Mouse (Mus musculus) embryonic facial prominence, embryonic 14.5 days (tissue): ENCODE results near the gene Spata32. TPM values are rescaled to one million over a fixed set of nuclear protein-coding genes. Genes with fewer than 3 reads are reported as not detected.

ENCODE experiments used
- ATAC-seq: fragments of 200-750 bp; cut with Nextera tagmentation; 2 replicates; pipeline ENCODE4 v1.8.0; 2017; ENCODE audit warnings: low read depth, moderate number of reproducible peaks, moderate TSS enrichment
- DNase-seq: peaks from one replicate; pipeline ENCODE4 v3.0.0-alpha.2; 2015; ENCODE audit warnings: low spot score
- H3K27ac ChIP-seq: fragments of 300-500 bp; sonication (generic); replicated peaks from 2 replicates; pipeline ENCODE4 v1.5.1; 2014; ENCODE audit warnings: low read depth, mild to moderate bottlenecking, low read length, moderate library complexity
- H3K27me3 ChIP-seq: fragments of 300-500 bp; sonication (generic); replicated peaks from 2 replicates; pipeline ENCODE4 v1.6.1; 2014; ENCODE audit warnings: low read length; ENCODE audit not compliant: control insufficient read depth, insufficient read depth
- H3K36me3 ChIP-seq: fragments of 300-500 bp; sonication (generic); 2 replicates; pipeline ENCODE4 v1.6.1; 2014; ENCODE audit warnings: low read length, mixed read lengths; ENCODE audit not compliant: control insufficient read depth, insufficient read depth
- H3K4me1 ChIP-seq: fragments of 300-500 bp; sonication (generic); 2 replicates; pipeline ENCODE4 v1.6.1; 2014; ENCODE audit warnings: antibody characterized with exemption, low read length; ENCODE audit not compliant: control insufficient read depth, insufficient read depth
- H3K4me2 ChIP-seq: fragments of 300-500 bp; sonication (generic); 2 replicates; pipeline ENCODE4 v1.6.1; 2014; ENCODE audit warnings: low read depth, mild to moderate bottlenecking, low read length, moderate library complexity, mixed read lengths
- H3K4me3 ChIP-seq: fragments of 300-500 bp; sonication (generic); 2 replicates; pipeline ENCODE4 v1.5.1; 2014; ENCODE audit warnings: low read depth, mild to moderate bottlenecking, low read length
- H3K9ac ChIP-seq: fragments of 300-500 bp; sonication (generic); 2 replicates; pipeline ENCODE4 v1.6.1; 2014; ENCODE audit warnings: low read depth, mild to moderate bottlenecking, low read length, moderate library complexity, mixed read lengths
- H3K9me3 ChIP-seq: fragments of 300-500 bp; sonication (generic); 2 replicates; pipeline ENCODE4 v1.6.1; 2016; ENCODE audit warnings: low read length; ENCODE audit not compliant: control insufficient read depth
- WGBS: fragments of 180-500 bp; shearing (Covaris S2); extraction: QIAGEN DNeasy Blood & Tissue Kit; methylation state at CpG from one replicate; pipeline ENCODE4 v1.1.7; 2014; 5-methylcytosine and 5-hydroxymethylcytosine counted together
- polyA plus RNA-seq: library from polyadenylated mRNA; unstranded; fragments of >200 nt; fragmentation: Nextera tagmentation; extraction: Ambion mirVana; gene quantifications from 2 replicates; pipeline ENCODE4 v1.2.1, GENCODE M21; 2014

The Spata32 gene
- polyA plus RNA-seq, 1 experiment from 2014 or later: not detected

DNA sequence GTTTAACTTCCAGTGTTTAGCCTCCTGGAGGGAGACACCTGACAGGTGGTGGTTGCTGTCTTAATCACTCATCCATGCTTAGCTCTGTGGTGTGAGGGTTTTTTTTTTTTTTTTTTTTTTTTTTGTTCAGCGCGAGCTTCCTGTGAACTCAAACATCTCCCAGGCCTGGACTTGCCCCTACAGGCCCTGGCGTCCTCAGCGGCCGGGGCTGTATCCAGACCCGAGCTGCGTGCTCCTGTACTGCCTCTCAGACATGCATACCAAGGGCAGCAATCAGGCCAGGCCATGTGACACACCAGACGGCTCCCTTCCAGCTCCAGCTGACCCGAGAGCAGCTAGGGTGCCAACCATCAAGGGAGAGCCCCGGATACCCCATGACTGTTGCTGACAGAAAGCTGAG, 18.7 kb upstream of the Spata32 start:
- DNase-seq (no peak), ATAC-seq (no peak; the same call in 1 of the 2 replicates)
- Histone ChIP-seq H3K36me3 (peaks cover 47% of the 10 kb centered on the region), H3K4me1 (0 out of 2 replicates have a peak, but pooled peaks cover 3% of the 10 kb centered on the region), H3K9me3 (no peaks in the 10 kb centered on the region), H3K27me3 (no peaks in the 10 kb centered on the region), H3K9ac (no peak overlapping the region), H3K4me2 (no peak overlapping the region), H3K27ac (no peak overlapping the region), H3K4me3 (no peak overlapping the region)
- 74% methylated on average over 10 of the region's 10 CpGs for WGBS

DNA sequence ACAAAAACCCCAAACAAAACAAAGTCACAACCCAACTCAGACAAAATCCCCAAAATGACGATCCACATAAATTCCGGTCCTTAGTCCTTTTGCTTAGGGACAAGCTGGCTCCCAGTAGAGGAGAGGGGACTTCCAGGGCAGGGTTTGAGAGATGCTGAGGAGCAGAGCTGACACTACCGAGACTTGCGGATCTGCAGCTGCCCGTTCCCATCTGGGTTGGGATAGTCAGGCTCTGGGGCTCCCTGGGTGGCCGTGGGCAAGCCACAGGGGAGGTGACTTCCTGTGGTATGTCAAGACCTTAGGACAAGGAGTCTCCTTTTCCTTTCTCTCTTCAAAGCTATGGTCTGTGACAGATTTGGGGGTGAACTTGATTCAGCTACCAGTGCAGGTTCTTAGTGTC, 18.2 kb upstream of the Spata32 start:
- WGBS: 69% methylated on average over 6 of the region's 6 CpGs
- DNase-seq: no peak
- Histone ChIP-seq H3K9me3 (no peaks in the 10 kb centered on the region), H3K9ac (no peak overlapping the region), H3K36me3 (peaks cover 51% of the 10 kb centered on the region), H3K27ac (no peak overlapping the region), H3K4me1 (no peaks in the 10 kb centered on the region), H3K27me3 (no peaks in the 10 kb centered on the region), H3K4me2 (no peak overlapping the region), H3K4me3 (no peak overlapping the region)
- no peak for ATAC-seq

DNA sequence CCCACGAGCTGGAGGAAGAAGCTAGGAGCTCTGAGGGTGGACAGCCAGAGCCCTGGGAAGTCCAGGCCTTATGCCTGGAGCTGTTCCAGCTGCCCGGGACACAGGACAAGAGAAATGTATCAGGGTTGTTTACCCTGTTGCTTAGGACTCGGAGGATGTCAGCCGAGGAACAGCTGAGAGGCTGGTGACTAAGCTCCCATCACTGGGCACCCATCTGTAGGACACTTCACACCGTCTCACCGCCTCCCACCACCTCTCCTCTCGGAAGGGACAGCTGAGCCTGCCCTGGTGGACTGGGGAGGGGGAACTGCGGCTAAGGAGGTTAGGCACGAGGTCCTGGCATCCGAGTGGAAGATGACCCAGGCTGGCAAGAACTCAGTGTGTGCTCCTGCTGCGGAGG, 17.5 kb upstream of the Spata32 start:
- ATAC-seq: peak; percentile 34
- no peaks in the 10 kb centered on the region for H3K9me3 ChIP-seq
- WGBS: 64% methylated on average over 11 of the region's 11 CpGs

DNA sequence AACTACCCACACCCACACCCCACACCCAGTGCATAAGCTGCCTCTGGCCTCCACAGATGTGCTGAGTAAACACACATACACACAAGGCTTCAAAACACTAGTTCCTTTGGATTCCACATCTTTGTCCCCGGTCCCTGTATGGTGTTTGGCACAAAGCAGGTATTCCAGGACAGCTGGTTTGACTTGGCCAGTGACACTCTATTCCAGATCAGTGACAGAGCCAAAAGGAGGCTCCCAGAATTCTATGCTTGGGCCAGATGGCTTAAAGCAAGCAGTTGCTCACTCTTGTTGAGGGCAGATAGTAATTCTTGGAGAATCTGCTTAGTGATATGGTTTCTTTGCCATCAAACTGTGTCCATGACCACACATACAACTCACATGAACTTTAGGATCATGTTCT, 16.2 kb upstream of the Spata32 start:
- H3K27ac ChIP-seq: no peak overlapping the region
- no peak for ATAC-seq
- no peak overlapping the region for H3K4me3 ChIP-seq
- H3K9me3 ChIP-seq: 0 out of 2 replicates have a peak, but pooled peaks cover 5% of the 10 kb centered on the region
- peaks cover 62% of the 10 kb centered on the region for H3K36me3 ChIP-seq
- DNase-seq: no peak
- no peak overlapping the region for H3K4me2 ChIP-seq
- no peaks in the 10 kb centered on the region for H3K27me3 ChIP-seq
- no peaks in the 10 kb centered on the region for H3K4me1 ChIP-seq
- no peak overlapping the region for H3K9ac ChIP-seq
- 57% methylated on average over 1 of the region's 1 CpGs for WGBS

More for the DNA sequence above, 17.5 kb upstream of the Spata32 start:
- Histone ChIP-seq H3K4me1 (no peaks in the 10 kb centered on the region), H3K9ac (no peak overlapping the region), H3K27ac (no peak overlapping the region), H3K4me2 (no peak overlapping the region), H3K4me3 (no peak overlapping the region), H3K27me3 (no peaks in the 10 kb centered on the region), H3K36me3 (peaks cover 58% of the 10 kb centered on the region)
- peak; percentile 41 for DNase-seq

DNA sequence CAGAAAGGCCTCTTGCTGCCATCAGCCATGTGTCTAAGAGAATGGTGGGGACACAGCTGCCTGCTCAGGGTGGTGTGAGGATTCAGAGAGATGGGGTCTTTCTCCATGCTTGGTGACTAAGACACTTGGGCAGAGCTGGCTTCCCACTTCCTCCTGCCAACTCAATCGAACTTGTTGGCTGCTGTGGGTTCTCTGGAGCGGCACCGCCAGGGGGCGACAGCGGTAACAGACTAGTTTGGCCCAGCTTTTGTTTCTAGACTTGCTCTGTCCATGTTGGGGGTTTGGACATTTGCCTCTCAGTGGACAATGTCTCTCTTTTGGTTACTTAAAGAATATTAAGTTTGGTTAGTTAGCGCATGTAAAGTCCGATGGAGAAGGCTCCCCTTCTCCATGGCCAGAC, 14.7 kb upstream of the Spata32 start:
- Histone ChIP-seq H3K27me3 (no peaks in the 10 kb centered on the region), H3K9ac (no peak overlapping the region), H3K27ac (no peak overlapping the region), H3K9me3 (0 out of 2 replicates have a peak, but pooled peaks cover 6% of the 10 kb centered on the region), H3K4me3 (no peak overlapping the region), H3K36me3 (peaks cover 61% of the 10 kb centered on the region), H3K4me1 (no peaks in the 10 kb centered on the region), H3K4me2 (no peak overlapping the region)
- WGBS: 33% methylated on average over 7 of the region's 7 CpGs
- DNase-seq (peak; percentile 67), ATAC-seq (no peak)

DNA sequence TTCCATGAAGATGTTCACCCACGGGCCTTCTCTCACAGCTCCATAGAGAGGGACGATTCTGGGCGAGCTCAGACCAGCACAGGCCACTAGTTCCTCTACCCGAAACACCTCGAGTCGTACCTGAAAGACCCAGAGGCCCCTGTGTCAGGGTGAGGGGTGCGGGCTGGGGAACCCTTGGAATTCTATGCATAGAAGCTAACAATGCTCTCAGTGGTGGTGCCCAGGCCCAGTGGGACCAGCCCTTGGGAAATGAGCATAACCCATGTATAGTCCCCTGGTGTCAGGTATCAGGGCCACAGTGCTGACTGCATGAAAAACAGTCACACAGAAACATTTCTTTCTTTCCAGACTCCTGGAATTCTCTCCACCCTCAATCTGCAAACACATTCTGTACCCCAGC, 13.1 kb upstream of the Spata32 start:
- ATAC-seq (no peak), DNase-seq (no peak)
- H3K4me2 ChIP-seq: no peak overlapping the region
- whole genome bisulfite sequencing: 89% methylated on average over 7 of the region's 7 CpGs
- no peak overlapping the region for H3K27ac ChIP-seq
- no peak overlapping the region for H3K9ac ChIP-seq
- H3K4me1 ChIP-seq: no peaks in the 10 kb centered on the region
- H3K36me3 ChIP-seq: peaks cover 61% of the 10 kb centered on the region
- no peaks in the 10 kb centered on the region for H3K27me3 ChIP-seq
- H3K9me3 ChIP-seq: 0 out of 2 replicates have a peak, but pooled peaks cover 6% of the 10 kb centered on the region
- no peak overlapping the region for H3K4me3 ChIP-seq

DNA sequence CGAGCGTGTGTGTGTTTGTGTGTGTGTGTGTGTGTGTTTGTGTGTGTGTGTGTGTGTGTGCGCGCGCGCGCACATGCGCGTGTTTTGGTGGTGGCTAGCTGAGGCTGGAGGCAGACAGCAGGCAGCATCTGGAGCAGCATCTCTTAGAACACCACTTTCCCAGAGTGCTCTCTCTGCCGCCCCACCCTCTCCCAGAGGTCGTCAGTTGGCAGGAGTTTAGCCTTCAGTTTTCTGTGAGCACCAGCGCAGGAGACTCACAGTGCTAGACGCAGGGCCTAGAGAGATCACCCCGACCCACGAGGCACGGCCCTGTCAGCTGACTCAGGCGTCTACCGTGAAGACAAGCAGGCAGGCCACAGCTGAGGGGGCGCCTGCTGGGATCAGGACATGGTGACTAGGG, 12.4 kb upstream of the Spata32 start:
- Histone ChIP-seq H3K27ac (no peak overlapping the region), H3K4me1 (no peaks in the 10 kb centered on the region), H3K36me3 (peaks cover 62% of the 10 kb centered on the region), H3K4me3 (no peak overlapping the region), H3K4me2 (no peak overlapping the region), H3K9me3 (0 out of 2 replicates have a peak, but pooled peaks cover 6% of the 10 kb centered on the region), H3K27me3 (no peaks in the 10 kb centered on the region), H3K9ac (no peak overlapping the region)
- ATAC-seq: no peak
- 80% methylated on average over 19 of the region's 19 CpGs for WGBS
- no peak for DNase-seq

DNA sequence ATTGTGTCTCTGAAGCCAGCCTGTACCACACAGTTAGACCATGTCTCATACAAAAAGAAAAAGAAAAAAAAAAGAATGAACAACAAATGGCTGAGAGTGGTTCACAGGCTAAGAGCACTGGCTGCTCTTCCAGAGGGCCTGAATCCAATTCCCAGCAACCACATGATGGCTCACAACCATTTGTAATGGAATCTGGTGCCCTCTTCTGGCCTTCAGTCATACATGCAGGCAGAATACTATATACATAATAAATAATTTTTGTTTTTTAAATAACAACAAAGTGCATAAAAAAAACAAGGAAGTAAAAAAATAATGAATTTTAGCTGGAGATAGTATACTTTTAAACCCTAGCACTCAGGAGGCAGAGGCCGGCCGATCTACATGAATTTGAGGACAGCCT, 11.4 kb upstream of the Spata32 start:
- ATAC-seq: no peak
- Histone ChIP-seq H3K4me1 (no peaks in the 10 kb centered on the region), H3K27ac (no peak overlapping the region), H3K36me3 (peaks cover 68% of the 10 kb centered on the region), H3K9me3 (0 out of 2 replicates have a peak, but pooled peaks cover 6% of the 10 kb centered on the region), H3K9ac (no peak overlapping the region), H3K4me3 (no peak overlapping the region), H3K27me3 (no peaks in the 10 kb centered on the region), H3K4me2 (no peak overlapping the region)
- WGBS: 100% methylated on average over 2 of the region's 2 CpGs
- DNase-seq: no peak

DNA sequence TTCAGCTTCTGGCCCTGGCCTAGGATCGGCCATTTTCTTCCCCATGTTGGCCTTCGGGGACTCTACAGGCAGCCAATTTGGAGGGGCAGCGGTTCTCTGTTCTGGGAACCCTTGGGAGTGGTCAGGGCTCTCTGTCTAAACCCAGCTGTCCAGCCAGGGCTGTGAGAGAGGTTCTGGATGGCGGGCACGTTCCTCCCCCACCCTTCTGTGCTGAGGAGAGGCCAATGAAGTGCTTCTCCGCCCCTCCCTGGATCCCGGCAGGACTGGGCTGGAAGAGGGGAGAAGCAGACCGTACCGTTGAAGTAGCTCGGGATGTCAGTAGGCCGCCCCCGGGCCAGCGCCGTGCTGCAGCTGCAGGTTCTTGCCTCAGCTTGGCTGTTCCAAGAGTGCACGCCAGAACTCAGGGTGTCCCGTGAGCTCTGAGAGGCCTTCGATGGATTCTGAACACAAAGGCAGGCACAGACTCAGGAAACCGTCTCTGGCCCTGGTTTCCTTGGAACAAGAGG, 5.8 kb upstream of the Spata32 start:
- 50% methylated on average over 18 of the region's 18 CpGs for WGBS
- no peak for DNase-seq
- no peak overlapping the region for H3K9ac ChIP-seq
- no peak overlapping the region for H3K4me2 ChIP-seq
- H3K27me3 ChIP-seq: no peaks in the 10 kb centered on the region
- H3K4me3 ChIP-seq: no peak overlapping the region
- ATAC-seq: no peak
- no peaks in the 10 kb centered on the region for H3K9me3 ChIP-seq
- H3K36me3 ChIP-seq: peaks cover 83% of the 10 kb centered on the region
- H3K4me1 ChIP-seq: no peaks in the 10 kb centered on the region
- H3K27ac ChIP-seq: no peak overlapping the region
